Mouse (Mus musculus) cerebellum, adult 18-20 months (tissue): ENCODE results near the gene Kat2a.

ENCODE experiments used
- DNase-seq, 2 experiments: peaks; one replicate each; pipeline ENCODE4 v3.0.0; 2021

Gene Kat2a

DNA sequence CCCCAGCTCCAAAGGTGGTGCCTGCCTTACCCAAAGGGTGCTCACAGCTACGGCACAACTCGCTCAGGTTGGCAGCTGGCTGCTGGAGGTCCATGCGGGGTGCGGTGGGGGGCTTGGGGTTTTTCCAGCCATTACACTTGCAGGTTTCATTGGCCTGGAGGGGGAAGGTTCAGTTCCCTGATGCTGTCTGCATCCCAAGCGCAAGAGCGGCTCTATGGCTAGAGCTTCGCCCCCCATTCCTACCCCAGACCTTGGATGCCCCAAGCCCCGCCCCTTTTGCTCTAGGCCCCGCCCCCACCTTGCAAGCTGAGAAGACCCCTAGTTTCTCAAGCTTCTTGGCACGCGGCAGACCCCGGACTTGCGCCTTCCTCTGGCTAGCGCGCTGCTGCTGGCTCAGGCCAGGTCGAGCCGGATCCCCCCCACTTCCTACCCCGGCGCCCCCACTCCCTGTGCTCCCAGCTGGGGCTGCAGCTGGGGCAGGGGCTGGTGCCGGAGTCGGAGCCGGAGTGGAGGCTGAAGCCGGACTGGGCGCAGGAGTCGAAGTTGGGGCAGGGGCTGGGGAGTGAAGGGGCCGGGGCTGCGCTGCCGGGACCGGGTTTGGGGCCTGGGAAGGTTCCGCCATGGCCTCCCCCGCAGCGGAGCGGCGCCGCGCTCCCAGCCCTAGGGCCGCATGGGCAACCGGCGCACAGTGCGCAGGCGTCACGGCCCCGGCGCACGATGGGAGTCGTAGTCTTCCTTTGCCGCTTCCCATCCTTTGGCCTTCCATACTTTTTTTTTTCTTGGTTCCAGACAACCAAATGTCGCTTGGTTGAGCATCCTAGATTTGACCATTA lies at the start of gene Kat2a:
Kat2a (minus strand) TSS at position 683 of the 833 bp plus-strand sequence.
- peak; percentile 89 to 92 for DNase-seq

DNA sequence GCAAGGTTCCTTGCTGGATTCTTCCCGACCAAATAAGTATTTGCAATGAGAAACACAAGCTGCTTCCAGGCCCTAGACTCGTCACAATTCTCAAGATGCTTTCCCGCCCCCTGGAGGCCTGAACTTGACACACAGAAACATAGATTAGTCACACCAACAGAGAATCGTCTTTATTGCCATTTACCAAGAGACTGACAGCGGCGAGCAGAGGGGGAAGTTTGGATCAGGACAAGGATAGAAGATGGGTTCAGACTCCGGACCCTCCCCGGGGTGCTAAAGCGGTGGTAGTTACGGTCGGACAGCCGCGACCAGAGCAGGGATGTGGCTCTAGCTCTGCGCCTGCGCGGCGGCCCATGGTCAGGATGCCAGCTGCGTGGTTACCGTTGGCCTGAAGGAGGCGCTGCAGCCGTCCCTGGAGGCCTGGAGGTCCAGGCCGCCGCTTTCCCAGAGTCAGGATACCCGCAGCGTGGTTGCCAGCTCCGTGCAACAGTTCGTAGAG lies 49.3 kb upstream of the Kat2a start:
- peak; percentile 88 to 95 for DNase-seq

DNA sequence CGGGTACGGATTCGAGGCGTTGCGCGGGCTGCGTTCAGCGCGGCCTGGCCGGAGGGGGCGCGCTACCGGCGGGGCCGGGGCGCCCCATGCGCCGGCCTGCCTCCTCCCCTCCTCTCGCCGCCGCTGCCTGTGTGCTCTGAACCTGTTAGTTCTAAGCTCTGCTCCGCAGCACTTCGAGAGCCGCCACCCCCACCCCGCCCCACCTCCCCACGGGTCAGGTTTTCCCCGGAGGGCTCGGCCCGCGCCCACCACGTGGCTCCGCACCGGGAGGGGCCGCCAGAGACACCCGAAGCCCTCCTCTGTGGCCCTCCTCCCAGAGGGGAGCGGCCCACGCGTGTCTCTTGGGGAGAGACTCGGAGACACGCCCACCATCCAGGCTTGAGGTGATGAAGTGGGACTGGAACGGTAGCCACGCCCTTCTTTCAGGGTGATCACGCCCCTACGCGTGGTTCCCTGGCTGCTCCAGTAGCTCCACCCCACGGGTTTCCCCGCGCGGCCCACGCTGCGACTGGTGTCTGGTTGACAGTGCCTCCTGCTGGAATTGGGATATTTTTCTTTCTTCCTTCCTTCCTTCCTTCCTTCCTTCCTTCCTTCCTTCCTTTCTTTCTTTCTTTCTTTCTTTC lies 47.5 kb upstream of the Kat2a start, which contains the start of gene Kcnh4:
Kcnh4 (minus strand) TSS at position 332 of the 623 bp plus-strand sequence.
- DNase-seq = peak; percentile 42 to 62

DNA sequence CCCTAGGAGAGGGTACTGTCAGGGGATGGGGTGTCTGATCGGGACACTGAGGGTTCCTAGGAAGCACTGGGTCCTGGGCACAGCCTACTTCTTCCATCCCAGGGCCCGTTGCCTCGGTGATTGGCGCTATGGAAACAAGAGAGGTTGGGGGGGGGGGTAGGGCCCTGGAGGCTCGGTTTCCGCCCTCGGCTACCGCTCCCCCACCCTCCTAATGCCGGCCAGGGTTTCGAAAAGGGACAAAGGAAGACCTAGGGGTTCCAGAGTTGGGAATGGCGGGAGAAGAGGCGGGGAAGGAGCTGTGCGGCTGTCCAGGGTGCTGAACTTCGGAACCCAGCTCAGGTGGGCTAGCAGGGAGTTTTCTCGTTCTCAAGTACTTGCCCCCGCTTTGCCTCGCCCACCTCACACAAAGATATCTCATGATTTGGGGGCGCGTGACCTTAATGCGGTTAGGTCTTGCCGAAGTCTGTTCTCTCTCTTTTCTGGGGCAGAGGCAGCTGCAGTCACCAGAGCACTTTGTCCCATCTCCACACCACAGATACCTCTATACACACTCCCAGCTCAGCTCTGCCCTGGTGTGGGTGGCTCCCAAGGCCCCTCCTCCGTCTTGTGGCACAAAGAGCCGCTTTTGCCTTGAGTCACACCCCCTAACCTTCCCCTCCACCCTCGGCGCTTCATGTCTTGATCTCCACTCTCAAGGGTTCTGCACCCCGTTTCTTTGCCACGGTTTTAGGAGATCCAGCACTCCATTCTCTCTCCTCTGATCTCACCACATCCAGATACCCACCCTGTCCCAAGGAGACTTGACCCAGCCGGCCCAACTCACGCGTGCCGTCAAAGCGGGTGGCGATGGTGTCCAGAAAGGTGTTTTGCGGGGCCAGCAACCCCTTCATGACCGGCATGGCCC lies 46.7 kb upstream of the Kat2a start:
- no peak for DNase-seq

DNA sequence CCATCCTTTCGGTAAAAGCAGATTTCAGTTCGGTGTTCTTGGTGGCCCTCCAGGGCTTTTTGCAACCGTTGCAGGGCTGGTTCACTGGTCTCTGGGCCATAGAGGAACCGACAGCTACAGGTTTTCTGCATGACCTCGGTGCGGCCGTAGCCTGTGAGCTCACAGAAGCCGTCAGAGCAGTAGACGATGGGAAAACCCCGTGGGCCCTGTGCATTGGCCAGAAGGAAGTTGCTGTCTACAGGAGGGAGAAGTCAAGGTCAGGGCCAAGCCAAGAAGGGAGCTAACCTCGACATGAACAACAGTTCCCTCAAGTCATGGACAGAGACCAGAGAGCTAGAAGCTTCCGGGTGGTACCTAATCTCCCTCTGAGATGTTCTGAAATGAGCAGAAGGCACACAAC lies 45.3 kb upstream of the Kat2a start:
- DNase-seq = no peak

DNA sequence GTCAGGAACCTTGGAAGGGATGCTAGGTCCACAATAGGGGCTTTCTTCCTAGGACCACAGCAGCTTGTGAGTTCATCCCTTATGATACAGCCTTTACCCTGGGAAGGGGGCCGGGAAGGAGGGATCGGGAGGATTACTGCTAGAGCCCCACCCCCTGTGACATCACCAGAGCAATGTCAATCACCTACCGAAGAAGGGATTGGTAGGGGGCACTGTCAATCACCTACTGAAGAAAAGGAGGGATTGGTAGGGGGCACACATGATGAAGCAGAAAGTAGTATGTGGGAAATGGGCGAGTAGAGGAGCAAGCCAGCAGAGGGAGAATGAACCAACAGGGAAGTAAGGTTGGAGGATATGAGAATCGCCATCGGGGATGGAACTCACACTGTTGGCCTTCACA lies 44.2 kb upstream of the Kat2a start:
- DNase-seq = no peak

DNA sequence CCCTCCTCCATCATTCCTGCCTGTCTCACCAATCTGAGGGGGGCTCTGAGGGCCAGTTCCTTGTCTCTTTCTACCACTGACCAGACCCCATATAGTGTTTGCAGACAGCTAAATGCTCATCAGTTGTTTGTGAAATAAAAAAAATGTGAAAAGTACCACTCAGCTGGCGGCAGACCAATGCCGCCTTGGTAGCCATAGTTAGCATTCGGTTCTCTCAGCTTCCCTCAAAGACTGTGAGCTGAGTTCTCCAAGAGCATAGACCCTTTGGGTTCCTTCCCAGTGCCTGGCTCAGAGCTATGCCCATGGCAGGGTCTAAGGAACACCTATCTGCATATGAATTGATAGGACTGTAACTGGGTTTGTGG lies 42.4 kb upstream of the Kat2a start:
- no peak for DNase-seq

DNA sequence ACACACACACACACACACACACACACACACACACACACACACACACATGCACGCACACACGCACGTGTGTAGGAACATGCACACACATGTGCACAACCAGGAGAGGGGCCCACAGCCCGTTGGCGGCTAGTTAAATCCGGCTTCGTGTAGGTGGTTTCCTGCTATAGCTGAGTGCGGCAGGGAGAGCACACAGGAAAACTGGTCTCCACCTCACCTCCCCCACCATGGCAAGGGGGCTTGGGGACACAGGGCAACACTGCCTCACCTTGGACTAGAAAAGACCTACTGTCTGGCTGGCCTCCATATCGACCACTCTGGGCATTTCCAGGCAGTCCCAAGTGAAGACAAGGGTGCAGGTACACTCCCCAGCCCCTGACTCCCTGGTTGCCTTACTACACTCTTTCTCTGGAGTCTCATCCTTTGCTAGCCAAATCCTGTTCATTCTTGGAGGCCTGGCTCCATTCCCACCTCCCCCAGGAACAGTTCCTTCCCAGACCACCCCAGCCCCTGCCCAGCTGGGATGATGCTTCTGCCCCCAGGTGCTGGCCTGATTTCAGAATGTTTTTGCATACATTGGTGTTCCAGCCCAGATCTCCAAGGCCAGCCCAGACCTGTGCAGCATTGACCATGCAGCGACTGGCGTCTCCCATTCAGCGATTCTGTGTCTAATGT lies 41.9 kb upstream of the Kat2a start:
- DNase-seq = no peak

DNA sequence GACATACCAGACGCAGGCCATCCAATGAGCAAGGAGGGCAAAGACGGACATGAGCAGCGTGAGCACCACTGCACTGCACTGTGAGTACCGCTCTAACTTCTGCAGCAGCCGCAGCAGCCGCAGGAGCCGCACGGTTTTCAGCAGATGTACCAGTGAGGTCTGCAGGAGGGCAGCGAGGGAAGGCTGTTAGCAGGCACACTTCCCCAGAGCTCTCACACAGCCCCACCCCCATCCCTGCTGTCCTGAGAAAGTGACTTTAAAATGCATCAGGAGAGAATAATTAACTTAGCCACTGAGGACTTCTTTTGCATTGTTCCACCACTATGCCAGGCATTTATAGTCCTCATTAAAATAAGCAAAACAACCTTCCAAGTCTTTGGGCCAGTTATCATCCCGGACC lies 40.0 kb upstream of the Kat2a start:
- no peak for DNase-seq

DNA sequence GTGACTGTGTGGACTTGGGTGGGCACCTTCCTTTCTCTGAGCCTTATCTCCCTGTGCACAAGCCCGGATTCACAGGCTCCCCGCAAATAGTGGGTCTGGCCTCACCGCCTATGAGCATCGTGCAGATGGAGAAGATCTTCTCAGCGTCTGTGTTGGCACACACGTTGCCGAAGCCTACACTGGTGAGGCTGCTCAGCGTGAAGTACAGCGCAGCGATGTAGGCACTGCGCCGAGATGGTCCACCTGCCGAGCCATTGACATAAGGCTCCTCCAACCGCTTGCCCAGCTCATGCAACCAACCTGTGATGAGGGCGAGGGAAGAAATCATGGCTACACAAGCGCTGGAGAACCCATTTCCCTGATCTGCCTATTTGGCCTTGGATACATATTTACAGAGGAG lies 37.9 kb upstream of the Kat2a start:
- DNase-seq = no peak

DNA sequence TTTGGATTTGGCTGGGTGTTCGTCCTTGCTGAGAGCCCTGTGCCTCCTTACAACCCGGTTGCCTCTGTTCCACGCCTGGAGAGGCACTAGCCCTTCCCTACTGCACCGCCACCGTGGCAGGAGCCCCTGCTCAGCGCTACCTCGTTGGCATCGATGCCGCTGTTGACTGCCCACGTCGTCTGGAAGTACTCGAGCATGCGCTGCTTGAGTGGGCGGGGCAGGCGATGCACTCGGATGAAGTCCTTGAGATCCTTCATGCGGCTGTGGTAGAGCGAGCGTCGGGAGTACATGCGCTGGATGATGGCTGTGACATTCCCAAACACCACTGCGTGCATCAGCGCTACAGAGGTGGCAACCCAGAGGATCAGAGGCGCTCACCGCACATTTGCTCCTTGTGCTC lies 37.2 kb upstream of the Kat2a start:
- DNase-seq = no peak

DNA sequence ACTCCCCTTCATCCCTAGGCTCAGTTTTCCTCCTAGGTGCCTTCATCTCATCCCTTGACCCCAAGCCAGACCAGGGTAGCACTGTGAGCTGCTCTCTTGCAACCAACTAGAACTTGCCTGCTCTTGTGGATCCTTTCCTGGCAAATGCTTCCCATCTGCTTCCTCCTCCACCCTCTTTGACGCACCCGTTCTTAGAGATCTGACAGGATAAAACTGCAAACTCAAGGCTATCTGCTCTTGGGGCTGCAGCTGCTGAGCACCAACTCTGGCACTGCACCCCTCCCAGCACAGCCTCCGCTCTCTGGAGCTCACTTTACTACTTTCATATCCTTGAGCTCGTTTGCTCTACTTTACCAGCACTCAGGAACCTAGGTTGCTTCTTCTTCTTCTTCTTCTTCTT lies 36.4 kb upstream of the Kat2a start:
- no peak for DNase-seq

DNA sequence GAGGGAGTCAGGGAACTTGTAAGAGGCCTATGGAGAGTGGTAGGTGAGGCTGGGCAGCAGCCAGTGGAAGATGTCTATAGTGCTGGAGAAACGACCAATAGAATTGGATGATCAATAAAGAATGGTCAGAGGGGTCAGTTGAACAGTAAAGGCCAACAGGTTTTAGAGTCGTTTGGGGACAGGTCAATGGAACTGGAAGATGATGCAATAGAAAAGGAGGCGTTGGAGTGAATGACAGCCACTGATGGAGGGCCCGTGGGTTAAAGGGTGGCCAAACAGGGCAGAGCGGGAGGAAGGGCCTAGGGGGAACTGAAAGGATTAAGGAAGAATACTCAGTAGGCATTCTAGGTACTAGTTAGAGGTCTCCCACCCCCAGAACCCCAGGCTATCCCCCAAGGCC lies 34.8 kb upstream of the Kat2a start:
- no peak for DNase-seq

DNA sequence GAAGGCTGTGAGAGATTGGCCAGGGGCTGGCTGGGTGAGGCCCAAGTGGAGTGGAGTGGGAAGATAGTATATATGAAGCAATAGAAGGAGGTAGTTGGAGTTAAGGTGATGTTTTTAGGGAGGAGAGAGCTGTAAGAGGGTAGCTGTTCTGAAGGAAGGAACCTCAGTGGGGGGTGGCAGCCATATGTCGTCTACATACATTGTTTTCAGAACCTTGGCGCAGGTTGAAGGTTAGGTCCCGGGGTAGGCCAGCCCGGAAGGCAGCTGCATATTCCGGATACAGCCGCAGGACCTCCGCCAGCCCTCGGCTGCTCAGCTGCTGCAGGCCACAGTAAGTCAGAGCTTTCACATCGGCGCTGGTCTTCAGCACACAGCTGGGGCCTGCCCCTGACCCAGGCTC lies 34.3 kb upstream of the Kat2a start:
- no peak for DNase-seq

DNA sequence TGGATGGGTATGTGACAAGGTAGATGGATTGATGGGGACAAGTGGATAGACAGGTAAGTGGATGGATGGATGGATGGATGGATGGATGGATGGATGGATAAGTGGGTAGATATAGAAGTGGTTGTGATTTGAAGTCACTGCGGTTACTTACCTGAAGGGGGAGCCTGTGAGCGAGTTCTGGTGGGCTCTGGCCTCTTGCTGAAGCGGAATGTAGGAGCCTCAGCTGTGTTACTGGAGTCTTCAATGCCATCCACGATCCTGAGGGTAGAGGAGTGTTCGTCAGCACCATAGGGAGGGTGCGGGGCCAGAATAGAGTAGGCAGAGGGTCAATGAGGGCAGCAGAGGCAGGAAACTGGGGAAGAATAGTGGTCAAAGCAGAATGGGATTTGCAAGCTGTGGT lies 32.8 kb upstream of the Kat2a start:
- peak; percentile 62 to 68 for DNase-seq

DNA sequence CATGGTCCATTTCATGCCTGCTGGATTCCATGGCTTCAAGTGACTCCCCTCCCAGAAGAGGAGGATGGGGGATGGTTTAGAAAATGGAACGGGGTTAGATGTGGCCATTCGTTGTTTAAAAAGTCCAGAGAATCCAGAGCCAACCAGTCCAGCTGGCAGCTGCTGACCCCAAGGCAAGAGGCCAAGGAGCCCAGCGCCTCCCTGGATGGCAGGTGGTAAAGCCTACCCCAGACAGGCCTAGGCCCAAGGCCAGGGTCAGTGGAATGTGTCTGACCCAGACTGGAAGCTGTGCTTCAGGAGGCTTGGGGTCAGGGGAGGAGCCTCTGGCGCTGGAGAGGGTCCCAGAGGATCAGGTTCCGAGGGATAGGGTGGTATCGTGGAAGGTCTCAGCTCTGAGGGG lies 29.1 kb upstream of the Kat2a start:
- peak in 1 of 2 experiments; percentile 18 for DNase-seq

DNA sequence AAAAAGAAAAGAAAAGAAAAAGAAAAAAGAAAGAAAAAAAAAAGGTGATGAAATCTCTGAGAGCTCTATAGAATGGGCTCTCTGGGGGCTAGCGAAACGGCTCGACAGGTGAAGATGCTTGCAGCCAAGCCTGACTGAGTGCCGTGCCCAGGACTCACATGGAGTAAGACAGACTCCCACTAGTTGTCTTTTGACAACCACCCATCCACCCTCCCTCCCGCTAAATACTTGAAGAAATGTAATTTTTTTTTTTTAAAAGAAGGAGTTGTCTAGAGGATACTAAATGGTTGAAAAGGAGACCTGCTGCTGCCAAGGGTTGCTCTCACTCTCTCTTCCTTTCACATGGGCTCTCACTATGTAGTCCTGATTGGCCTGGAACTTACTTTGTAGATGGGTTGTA lies 26.5 kb upstream of the Kat2a start:
- no peak for DNase-seq

DNA sequence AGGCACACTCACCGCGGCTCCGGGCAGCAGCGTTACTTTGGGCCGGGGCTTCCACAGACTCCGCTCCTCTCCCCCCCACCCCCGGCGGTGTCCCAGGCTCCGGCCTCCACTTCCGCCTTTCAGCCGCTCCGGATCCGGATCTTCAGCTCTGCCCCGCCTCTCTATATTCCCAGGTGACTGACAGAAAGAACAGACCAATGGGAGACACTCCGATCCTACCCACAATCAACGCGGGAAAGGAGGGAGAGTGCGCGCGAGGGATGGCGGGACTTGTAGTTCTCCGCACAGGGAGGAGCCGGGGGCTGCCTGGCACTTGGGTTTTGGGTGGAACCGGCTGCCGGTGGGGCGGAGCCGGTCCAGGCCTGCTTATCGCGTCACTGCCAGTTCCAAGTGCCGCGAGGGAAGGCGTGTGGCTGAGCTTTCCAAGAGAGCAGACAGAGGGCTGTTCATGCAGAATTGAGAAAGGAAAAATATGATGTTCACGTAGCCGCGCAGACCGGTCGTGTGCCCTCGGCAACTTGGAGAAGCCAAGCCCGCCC lies 25.9 kb upstream of the Kat2a start, which contains the start of gene Rab5c:
Rab5c (minus strand) TSS at position 150 of the 539 bp plus-strand sequence.
- DNase-seq = peak; percentile 98 to 100

DNA sequence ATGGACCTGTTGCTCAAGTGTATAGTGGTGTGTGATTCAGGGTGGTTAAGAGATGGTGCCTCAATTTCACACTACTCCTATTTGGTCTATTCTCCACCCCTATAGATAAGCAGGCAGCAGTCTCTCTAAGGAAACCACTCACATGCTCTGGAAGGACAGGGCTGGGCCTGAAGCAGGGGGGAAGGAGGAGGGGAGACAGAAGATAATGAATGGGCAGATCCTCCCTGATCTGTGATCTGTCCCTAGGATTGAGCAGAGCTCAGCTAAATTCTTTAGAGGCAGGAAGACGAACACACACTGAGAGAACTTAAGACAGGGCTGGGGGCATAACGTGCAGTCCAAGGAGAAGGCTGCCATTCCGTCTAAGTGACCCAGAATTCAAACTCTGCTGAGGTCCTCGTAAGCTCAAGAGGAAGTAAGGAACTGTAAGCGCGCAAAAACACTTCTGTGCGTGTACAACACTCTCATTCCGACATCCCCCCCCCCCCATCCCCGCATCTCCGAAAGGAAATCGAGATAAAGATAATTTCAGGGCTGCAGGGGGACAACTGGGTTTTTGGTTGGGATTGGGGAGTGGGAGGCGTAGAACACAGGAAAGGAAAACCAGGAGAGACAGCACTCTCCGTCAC lies 25.0 kb upstream of the Kat2a start:
- DNase-seq = no peak

DNA sequence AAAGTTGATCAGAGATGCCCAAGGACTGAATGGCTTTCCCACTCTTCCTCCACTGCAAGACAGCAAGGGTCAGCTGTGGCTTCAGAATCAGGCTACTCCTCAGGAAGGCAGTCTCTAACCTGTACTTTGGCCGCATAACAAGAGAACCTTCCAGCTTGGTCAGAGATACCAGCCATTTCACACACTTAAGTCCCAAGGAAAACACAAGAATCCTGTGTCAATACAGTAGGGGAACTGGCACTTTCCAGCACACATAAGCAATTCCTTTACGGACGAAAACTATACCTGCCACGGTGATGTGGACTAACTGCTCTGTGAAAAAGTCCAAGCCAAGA lies 24.4 kb upstream of the Kat2a start:
- no peak for DNase-seq

DNA sequence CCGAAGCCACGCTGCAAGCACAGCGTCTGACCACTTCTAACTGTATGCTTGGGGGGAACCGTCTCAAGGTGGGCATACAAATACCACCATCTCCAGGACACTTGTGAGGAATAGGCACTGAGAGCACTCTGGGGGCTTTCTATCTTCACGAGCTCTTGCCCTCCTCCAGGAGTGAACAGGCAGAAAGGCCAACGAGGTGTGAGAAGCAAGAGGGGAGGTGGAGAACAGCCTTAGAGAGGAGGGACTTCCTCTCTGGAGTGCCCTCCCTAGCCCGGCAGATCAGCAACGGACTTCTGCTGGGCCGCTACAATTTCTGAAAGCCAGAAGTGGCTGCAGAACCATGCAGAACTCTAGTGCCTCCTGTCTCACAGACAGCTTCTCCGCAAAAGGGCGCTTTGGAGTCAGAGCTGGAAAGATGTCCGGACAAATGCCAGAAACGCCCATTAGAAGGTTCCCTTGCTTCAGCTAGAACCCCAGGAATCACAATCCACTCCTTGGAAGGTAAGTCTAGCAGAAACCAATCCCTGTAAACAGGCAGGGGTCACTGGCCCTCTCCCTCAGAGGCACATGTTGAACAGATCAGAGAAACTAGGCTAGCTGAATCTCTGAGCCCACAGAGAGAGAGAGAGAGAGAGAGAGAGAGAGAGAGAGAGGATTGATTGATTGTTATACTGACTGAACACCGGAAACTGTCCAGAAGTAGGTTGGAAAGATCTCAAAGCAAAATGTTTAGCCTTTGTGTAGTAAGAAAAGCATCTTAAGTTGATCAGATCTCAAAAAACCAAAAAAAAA lies 23.9 kb upstream of the Kat2a start:
- no peak for DNase-seq
